ENCODE assay signal across 8 mouse cellular contexts in genomic region chr3:135690568-135691190, GRCm38 (mm10). TPM values are rescaled to one million over a fixed set of nuclear protein-coding genes. Genes with fewer than 3 reads are reported as not detected.
A peak's percentile ranks its signal among the peaks of the same experiment; 100 is the strongest.
DNase-seq lines count a peak whose midpoint lies in the region; ATAC-seq and TF ChIP-seq lines count a peak whose summit lies in the region.

No protein-coding gene starts in this region.

- peak overlapping the region; percentile 97 for H3K9ac ChIP-seq in ES-Bruce4 (ENCODE audit: low read depth, poor library complexity, severe bottlenecking)
- peak overlapping the region; percentile 98 for H3K9ac ChIP-seq in heart, postnatal 0 days (replicated peaks; ENCODE audit: low read depth, low read length)

- no peak for TF ChIP-seq POLR2A in ES-Bruce4 (IDR thresholded peaks at IDR 0.05; ENCODE audit: insufficient read depth, low read length)
- peak; percentile 11; the same call in 1 of the 2 replicates for TF ChIP-seq POLR2A in embryonic fibroblast, embryonic 13.5 days (IDR thresholded peaks at IDR 0.05; ENCODE audit: low read depth, low read length)

- no peak for TF ChIP-seq EP300 in ES-Bruce4 (IDR thresholded peaks at IDR 0.05; ENCODE audit: insufficient read depth, low read depth, low read length)
- no peak for TF ChIP-seq EP300 in heart, postnatal 0 days (IDR thresholded peaks at IDR 0.05; ENCODE audit: low read depth)

- no peaks in the 10 kb centered on the region for H3K4me1 ChIP-seq in ES-Bruce4 (ENCODE audit: control insufficient read depth, insufficient read depth, low read length)
- H3K4me1 ChIP-seq in embryonic fibroblast, embryonic 13.5 days (ENCODE audit: control insufficient read depth, insufficient read depth, low read length), result peaks cover 12% of the 10 kb centered on the region; the same call in 1 of the 2 replicates
- H3K4me1 ChIP-seq in heart, postnatal 0 days (ENCODE audit: control insufficient read depth, insufficient read depth), result peaks cover 47% of the 10 kb centered on the region

- H3K27me3 ChIP-seq in ES-Bruce4 (ENCODE audit: control insufficient read depth, insufficient read depth, low read length, poor library complexity, severe bottlenecking), result no peaks in the 10 kb centered on the region
- H3K27me3 ChIP-seq in heart, postnatal 0 days (ENCODE audit: control insufficient read depth, insufficient read depth, low read length), result no peaks in the 10 kb centered on the region

- H3K4me2 ChIP-seq in heart, postnatal 0 days (ENCODE audit: low read depth, low read length), result peak overlapping the region; percentile 75

- no peaks in the 10 kb centered on the region for H3K36me3 ChIP-seq in ES-Bruce4 (ENCODE audit: control insufficient read depth, insufficient read depth, low read length, poor library complexity, severe bottlenecking)
- H3K36me3 ChIP-seq in heart, postnatal 0 days (replicated peaks; ENCODE audit: control insufficient read depth, insufficient read depth, low read length), result no peaks in the 10 kb centered on the region

- no peaks in the 10 kb centered on the region for H3K9me3 ChIP-seq in ES-Bruce4 (replicated peaks; ENCODE audit: control insufficient read depth, insufficient read depth, low read length, poor library complexity, severe bottlenecking)
- H3K9me3 ChIP-seq in heart, postnatal 0 days (replicated peaks; ENCODE audit: control insufficient read depth, low read length), result no peaks in the 10 kb centered on the region

- no peak overlapping the region for H3K27ac ChIP-seq in ES-Bruce4 (ENCODE audit: insufficient read depth, low read length)
- H3K27ac ChIP-seq in embryonic fibroblast, embryonic 13.5 days (ENCODE audit: insufficient read depth, low read length), result peak overlapping the region; percentile 68
- peak overlapping the region; percentile 97 for H3K27ac ChIP-seq in heart, postnatal 0 days (ENCODE audit: low read depth)

- DNase-seq in adrenal gland, postnatal 25 days, result peak; percentile 61
- peak; percentile 67 for DNase-seq in heart, postnatal 0 days (ENCODE audit: low spot score)
- DNase-seq in kidney, postnatal 25 days, result peak; percentile 46 to 66
- peak; percentile 65 to 70 for DNase-seq in lung, postnatal 4 days
- peak; percentile 21 for DNase-seq in retina, postnatal 7 days (ENCODE audit: low read depth, low spot score)
- DNase-seq in c-Kit-positive CD71-positive TER-119-positive erythroid progenitor cells, embryonic 14.5 days (ENCODE audit: low spot score), result no peak

- peak; percentile 52 for ATAC-seq in heart, postnatal 0 days (ENCODE audit: insufficient read depth, low read depth)

- under 1% methylated on average over 42 of the region's 47 CpGs for WGBS in heart, postnatal 0 days

- H3K4me3 ChIP-seq in ES-Bruce4 (ENCODE audit: low read depth, low read length), result peak overlapping the region; percentile 82
- peak overlapping the region; percentile 69 for H3K4me3 ChIP-seq in embryonic fibroblast, embryonic 13.5 days (ENCODE audit: insufficient read depth, low read length)
- H3K4me3 ChIP-seq in heart, postnatal 0 days (ENCODE audit: low read depth, low read length), result peak overlapping the region; percentile 92

- no peak for TF ChIP-seq CTCF in ES-Bruce4 (IDR thresholded peaks at IDR 0.05; ENCODE audit: low read depth, low read length)
- no peak for TF ChIP-seq CTCF in embryonic fibroblast, embryonic 13.5 days (IDR thresholded peaks at IDR 0.05; ENCODE audit: borderline replicate concordance, insufficient read depth, low read length)
- no peak for TF ChIP-seq CTCF in heart, postnatal 0 days (IDR thresholded peaks at IDR 0.05; ENCODE audit: low read depth)

RNA-seq across cellular contexts. Expression of gene Nfkb1, which starts 0.7 kb away (rescaled TPM):
- polyA plus RNA-seq in ES-Bruce4 (2011; ENCODE audit: insufficient read depth, insufficient read length, low read depth, missing spikeins), result 35.3 and 38.3 TPM in 2 replicates
- 68.8 and 69.5 TPM in 2 replicates for total RNA-seq in adrenal gland, postnatal 25 days (2021)
- polyA plus RNA-seq in embryonic fibroblast, embryonic 13.5 days (2011; ENCODE audit: insufficient read length, low read depth, missing spikeins), result 45.4 and 54.8 TPM in 2 replicates
- 51.7 and 61.7 TPM in 2 replicates for total RNA-seq in heart, postnatal 0 days (2014; rRNA removed; ENCODE audit: low replicate concordance)
- polyA plus RNA-seq in heart, postnatal 0 days (2015; fragmentation: Nextera tagmentation; extraction: Ambion mirVana), result 11.9 and 12.5 TPM in 2 replicates
